Mouse (Mus musculus): Measurements from ENCODE around the gene Cited2. TPM values are rescaled to one million over a fixed set of nuclear protein-coding genes. Genes with fewer than 3 reads are reported as not detected.
A peak's percentile ranks its signal among the peaks of the same experiment; 100 is the strongest.

Cited2 gene
- total RNA-seq (2021), result 10 to 100 TPM; 26.3 to 39.9 TPM
- long read RNA-seq, experiment 1, transcript Cited2-201 (2 exons, 1,979 nt), result major isoform, 28 of 41 reads
- long read RNA-seq, experiment 1, transcript Cited2-203 (1 exons, 2,411 nt), result minor isoform, 10 of 41 reads
- long read RNA-seq, experiment 1, partial matches to known transcripts, result 0 of 41 reads
- long read RNA-seq, experiment 1, other reads (novel, unspliced or antisense), result 1 of 41 reads
- long read RNA-seq, experiment 2, transcript Cited2-203 (1 exons, 2,411 nt), result minor isoform, 14 of 78 reads
- long read RNA-seq, experiment 2, transcript Cited2-201 (2 exons, 1,979 nt), result major isoform, 63 of 78 reads
- long read RNA-seq, experiment 2, partial matches to known transcripts, result 0 of 78 reads
- long read RNA-seq, experiment 2, other reads (novel, unspliced or antisense), result 1 of 78 reads

DNA sequence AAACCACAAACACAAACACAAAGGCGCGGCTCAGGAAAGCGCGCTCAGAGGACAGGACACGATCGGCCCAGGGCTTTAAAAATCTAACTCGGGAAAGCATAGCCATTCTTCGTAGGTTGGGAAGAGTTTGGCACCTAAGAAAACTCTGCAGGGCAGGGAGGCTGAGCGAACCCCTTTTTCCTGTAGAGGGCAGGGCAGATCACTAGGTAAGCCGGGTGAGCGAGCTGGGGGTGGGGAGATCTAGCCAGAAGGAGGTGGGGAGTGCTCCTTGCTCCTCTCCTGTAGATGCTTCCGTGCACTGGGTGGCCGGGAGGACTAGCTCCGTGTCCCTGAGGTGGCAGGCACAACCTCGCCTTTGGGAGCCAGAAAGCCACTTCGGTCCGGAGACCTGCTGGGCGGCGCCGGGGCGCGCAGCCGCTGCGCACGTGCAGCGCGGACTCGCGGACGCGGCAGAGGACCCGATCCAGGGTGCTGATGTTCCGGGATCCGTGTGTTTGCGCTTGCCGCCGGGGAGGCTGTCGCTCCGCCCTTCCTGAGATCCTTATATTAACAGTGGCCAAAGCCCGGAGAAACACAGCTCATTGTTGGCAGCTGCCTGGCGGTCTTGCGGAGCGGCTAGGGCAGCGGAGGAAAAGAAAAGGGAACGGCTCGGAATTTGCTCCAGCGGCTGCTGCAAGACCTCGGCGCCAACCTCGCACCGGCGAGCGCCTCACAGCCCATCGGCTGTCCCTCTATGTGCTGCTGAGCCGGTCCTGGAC lies at the start of gene Cited2:
Gene Cited2, plus strand, starts transcription at position 566 of the 758 bp plus-strand sequence.
- DNase-seq, result peak; percentile 95
- intact Hi-C loops (cut with DNase I; ENCODE audit: low total_unique reads), result no loop called here

- intact Hi-C loops (cut with DNase I; ENCODE audit: low total_unique reads), result no loop called here
- no peak for DNase-seq
Measured at GRCm38 (mm10) chr10:17674454-17674853, 48.6 kb upstream of the Cited2 start.

GRCm38 (mm10) chr10:17674869-17675268 lies 48.1 kb upstream of the Cited2 start:
- DNase-seq, result no peak
- intact Hi-C loops (cut with DNase I; ENCODE audit: low total_unique reads), result no loop called here

DNA sequence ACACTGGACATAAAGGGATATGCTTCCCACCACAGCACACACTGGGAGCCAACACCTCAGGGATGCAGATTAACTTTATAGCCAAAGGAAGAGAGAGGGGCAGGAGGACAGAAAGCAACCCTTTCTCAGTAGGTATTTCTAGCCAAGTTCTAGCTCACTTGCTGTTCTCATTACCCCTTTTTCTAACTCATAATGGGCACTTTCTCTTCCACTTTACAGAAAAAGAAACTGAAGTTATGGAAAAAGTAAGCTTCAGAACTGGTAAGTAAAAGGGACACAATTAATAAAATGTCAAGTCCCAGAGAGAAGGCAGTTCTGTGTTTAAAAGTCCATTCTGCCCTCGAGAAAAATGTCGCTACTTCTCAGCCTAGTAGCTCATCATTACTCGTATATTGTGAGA lies 46.6 kb upstream of the Cited2 start:
- DNase-seq, result no peak
- intact Hi-C loops (cut with DNase I; ENCODE audit: low total_unique reads), result no loop called here

DNA sequence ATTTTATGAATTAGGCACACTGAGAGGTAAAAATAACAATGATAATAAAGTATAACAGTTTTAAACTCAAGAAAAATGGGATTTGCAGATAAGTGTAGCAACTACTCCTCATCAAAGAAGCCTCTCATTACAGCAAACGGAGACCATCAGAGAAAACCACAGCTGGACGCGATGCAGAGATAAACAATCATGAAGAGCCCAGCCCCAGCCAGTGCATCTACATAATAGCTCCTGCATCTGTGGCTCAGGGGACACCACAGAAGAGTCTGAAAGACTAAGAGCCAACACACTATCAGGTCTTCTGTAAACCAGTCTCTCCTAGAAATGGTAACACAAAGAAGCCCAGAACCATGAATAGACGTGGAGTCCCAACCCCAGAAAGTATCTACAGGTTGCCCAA lies 45.7 kb upstream of the Cited2 start:
- intact Hi-C loops (cut with DNase I; ENCODE audit: low total_unique reads), result no loop called here
- DNase-seq, result no peak

DNA sequence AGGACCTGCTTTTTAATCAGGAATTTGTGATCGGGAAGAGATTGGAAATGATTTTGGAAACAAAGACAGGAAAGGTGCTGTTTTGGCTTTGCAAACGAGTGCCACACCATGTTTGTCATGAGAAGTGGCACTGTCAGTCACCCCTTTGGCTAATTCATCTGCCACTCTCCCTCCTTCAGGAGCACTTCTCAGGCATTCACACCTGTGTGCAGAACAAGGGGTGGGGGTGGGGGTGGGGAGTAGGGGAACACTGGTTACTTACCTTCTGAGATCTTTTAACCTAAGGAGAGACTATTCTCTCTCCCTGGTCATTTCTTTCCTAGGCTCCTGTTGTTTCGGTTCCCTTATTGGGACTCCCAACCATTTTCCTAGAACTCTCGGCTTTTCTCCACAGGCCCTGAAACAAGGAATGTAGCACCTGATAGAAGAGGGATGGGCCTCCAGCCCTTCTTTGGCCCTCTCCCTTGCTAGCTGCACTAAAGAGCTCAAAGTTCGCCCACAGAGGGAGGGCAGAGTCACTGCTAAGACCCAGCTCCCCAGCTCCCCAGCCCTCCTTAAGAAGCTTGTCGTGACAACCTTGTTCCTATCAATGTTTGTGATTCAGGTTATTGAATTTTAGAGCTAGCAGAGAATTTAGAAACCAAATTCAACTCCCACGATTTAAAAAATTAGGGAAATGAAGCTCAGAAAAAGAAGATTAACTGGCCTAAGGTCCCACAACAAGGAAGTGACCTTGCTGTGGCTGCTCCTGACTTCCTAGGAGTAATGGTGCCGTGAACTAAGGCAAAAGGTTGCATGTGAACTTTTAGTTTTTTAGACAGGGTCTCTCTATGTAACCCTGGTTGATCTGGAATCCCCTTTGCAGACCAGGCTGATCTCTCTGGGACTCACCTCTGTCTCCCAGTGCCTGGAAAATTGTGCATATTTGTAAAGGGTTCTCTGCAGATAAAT lies 42.3 kb upstream of the Cited2 start:
- intact Hi-C loops (cut with DNase I; ENCODE audit: low total_unique reads), result no loop called here
- no peak for DNase-seq

GRCm38 (mm10) chr10:17681386-17681785 lies 41.6 kb upstream of the Cited2 start:
- DNase-seq, result no peak

DNA sequence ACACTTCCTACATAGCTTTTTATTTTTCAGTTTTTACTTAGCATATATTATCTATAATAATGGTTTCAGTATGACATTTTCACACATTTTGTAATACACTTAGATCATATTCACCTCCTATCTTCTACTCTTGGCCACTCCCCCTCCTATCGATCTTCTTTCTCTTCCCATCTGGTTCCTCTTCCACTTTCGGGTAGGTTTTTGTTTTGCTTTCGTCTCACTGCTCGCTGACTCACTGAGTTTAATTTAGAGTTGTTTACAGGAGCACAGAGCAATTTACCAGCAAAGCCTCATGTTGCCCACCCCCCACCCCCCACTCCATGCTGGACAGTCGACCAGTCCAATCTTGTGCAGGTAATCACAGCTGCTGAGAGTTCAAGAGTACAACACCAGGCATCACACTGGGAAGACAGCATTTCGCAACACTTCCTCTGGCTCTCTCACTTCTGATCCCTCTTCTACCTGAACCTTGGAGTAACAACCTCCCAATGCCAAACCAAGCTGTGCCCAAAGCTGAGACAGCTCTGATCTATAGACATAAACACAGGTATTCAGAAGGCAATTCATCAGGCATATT lies 39.1 kb upstream of the Cited2 start:
- DNase-seq, result no peak
- intact Hi-C loops (cut with DNase I; ENCODE audit: low total_unique reads), result no loop called here

More at GRCm38 (mm10) chr10:17681386-17681785, 41.6 kb upstream of the Cited2 start:
- intact Hi-C loops (cut with DNase I; ENCODE audit: low total_unique reads), result no loop called here

DNA sequence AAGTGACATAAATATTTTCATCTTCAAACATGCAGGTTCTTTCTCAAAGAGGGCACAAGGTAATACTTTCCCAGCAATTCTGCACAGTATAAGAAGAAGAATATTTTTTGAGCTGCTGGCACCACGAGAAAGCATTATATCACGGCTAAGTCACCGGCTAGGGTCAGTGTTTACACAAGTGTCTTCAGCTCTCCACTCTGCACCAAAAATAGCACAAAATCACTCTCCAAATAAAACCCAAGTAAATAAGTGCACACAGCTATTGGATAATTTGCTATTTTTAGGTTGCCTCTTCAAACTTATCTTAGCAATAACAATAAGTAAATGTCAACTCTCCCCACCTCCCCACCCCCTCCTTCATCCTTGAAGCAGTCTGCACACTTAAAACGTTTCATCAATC lies 33.2 kb upstream of the Cited2 start:
- intact Hi-C loops (cut with DNase I; ENCODE audit: low total_unique reads), result no loop called here
- DNase-seq, result no peak

DNA sequence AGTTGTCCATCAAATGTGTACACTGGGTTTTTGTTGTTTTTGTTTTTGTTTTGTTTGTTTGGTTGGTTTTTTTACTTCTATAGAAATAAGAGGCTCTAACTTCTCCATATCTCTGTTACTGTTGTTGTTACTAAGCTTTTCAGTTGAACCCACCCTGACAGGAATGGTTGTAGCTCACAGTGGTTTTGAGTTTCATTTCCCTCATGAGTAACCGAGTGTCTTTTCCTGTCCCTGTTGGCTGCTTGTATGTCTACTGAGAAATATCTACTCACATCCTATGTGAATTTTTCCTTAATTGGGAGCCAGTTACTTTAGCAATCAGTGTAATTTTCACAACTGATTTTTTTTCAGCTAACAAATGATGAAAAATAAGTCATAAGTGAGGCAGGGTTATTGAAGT lies 31.3 kb upstream of the Cited2 start:
- intact Hi-C loops (cut with DNase I; ENCODE audit: low total_unique reads), result no loop called here

GRCm38 (mm10) chr10:17695801-17696200 lies 27.2 kb upstream of the Cited2 start:
- no peak for DNase-seq
- intact Hi-C loops (cut with DNase I; ENCODE audit: low total_unique reads), result no loop called here

More for the DNA sequence above, 31.3 kb upstream of the Cited2 start:
- no peak for DNase-seq

DNA sequence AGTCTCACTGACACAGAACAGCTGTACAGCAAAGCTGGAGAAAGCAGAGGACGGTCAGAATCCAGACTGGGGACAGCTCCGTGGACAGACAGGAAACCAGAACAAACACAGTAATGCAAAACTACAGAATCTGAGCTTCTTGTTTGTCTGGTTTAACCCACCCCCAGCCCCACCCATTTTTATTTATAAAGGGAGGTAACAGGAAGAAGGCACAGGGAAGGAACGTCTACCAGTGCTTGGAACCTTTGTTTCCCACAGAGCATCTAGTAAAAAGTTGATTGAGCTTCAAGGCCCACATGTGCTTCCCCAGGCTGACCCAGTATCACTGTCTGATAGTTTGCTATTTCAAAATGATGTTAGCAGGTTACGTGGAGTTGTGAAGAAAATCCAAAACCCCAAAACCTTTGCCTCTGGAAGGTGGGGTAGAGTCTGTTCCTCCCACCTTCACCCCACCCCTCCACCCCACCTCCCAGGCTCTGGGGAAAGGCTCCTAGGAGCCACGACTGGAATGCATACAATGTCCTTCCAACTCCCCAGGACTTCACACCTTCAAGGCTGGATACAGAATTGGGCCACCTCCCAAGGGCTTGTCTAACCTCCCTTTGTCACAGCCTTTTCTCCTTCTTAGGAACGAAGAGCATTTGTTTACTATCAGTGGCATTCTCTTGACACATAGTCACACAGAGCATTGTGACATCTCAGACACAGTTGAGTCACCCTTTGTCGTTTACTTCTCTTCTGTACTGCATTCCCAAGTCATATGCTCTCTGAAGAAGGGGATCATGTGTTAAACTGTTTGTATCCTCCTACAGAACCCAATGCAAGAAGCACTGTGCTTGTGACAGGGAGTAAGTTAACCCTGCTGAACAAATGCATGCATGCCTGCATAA lies 25.4 kb upstream of the Cited2 start:
- intact Hi-C loops (cut with DNase I; ENCODE audit: low total_unique reads), result no loop called here
- DNase-seq, result no peak

DNA sequence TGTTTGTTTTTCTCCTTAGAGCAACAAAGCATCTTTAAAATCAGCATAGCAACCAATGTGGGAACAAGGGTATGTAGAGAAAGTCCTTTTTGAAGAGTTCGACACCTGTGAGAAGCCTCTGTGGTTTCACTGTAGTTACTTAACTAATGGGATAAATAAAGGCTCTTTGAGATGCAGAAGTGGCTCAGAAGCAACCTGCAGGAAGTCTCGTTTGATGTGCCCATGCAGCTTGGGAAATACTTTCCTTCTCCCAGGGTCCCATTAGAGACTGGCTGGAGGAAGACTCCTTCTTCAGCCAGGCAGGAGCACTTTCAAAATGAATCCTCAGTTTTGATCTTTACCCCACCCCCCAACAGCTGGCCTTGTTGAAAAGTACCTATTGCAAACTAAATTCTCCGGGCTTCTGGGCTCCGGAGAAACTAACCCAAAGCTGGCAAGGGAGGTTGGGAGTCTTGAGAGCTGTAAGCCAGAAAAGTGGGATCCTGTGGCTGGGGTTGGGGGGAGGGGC lies 17.5 kb upstream of the Cited2 start:
- intact Hi-C loops (cut with DNase I; ENCODE audit: low total_unique reads), result no loop called here
- DNase-seq, result no peak

GRCm38 (mm10) chr10:17710753-17711152 lies 12.3 kb upstream of the Cited2 start:
- intact Hi-C loops (cut with DNase I; ENCODE audit: low total_unique reads), result no loop called here
- DNase-seq, result no peak

DNA sequence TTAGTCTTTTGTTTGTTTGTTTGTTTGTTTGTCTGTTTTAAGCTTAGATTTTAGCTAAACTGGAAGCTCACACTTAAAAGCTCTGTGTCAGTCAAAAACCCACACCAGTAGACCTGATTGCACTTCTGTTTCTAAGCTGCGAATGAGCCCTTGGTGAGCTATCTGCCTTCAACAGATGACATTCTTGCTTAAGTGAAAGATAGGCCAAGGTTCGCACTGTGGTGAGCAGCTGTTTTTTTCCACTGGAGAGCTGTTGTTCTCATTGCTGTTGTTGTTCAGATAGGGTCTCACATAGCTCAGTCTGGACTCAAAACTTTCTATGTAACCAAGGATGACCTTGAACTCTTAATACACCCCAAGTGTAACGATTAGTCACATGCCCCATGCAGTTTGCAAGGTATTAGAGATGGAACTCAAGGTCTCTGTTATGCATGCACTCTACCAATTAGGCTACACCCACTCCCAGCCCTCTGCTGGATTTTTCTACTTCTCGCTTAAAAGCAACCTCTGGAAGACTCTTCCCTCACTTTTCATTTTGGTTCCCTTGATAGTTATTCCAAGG lies 3.9 kb upstream of the Cited2 start:
- no peak for DNase-seq
- intact Hi-C loops (cut with DNase I; ENCODE audit: low total_unique reads), result no loop called here

GRCm38 (mm10) chr10:17719646-17720045 lies 3.4 kb upstream of the Cited2 start:
- intact Hi-C loops (cut with DNase I; ENCODE audit: low total_unique reads), result no loop called here
- no peak for DNase-seq

GRCm38 (mm10) chr10:17720891-17721601 lies 2.0 kb upstream of the Cited2 start:
- DNase-seq, result no peak
- intact Hi-C loops (cut with DNase I; ENCODE audit: low total_unique reads), result no loop called here

Measured in gastrocnemius, postnatal 14 days (tissue).